Mouse (Mus musculus) lung, postnatal 10 days (tissue): ENCODE results near the gene Hrc.
A peak's percentile ranks its signal among the peaks of the same experiment; 100 is the strongest.

ENCODE experiments used
- DNase-seq: peaks from one replicate; pipeline ENCODE4 v3.0.0; 2021

The Hrc gene

GRCm38 (mm10) chr7:45367020-45367880, 32.2 kb downstream of the Hrc start:
- peak; percentile 98 for DNase-seq

- no peak for DNase-seq
Observed at GRCm38 (mm10) chr7:45368178-45368577, 33.1 kb downstream of the Hrc start.

- no peak for DNase-seq
Observed at GRCm38 (mm10) chr7:45369022-45369745, 34.1 kb downstream of the Hrc start.

GRCm38 (mm10) chr7:45369836-45370474, 34.9 kb downstream of the Hrc start:
- DNase-seq = no peak

- DNase-seq = peak; percentile 93
Observed at GRCm38 (mm10) chr7:45370475-45371311, 35.6 kb downstream of the Hrc start, which contains the start of gene Lin7b. TSS of gene Lin7b (minus strand) at chr7:45370583.

- DNase-seq = no peak
Observed at GRCm38 (mm10) chr7:45372371-45372770, 37.3 kb downstream of the Hrc start.

- no peak for DNase-seq
Observed at GRCm38 (mm10) chr7:45374620-45375019, 39.5 kb downstream of the Hrc start.

GRCm38 (mm10) chr7:45376057-45376456, 41.0 kb downstream of the Hrc start:
- no peak for DNase-seq

- no peak for DNase-seq
Observed at GRCm38 (mm10) chr7:45386077-45386476, 51.0 kb downstream of the Hrc start.
